Mouse (Mus musculus): ENCODE data around the gene Snap47. TPM values are rescaled to one million over a fixed set of nuclear protein-coding genes. Genes with fewer than 3 reads are reported as not detected.

The Snap47 gene
- total RNA-seq (2021), result 100 to 1,000 TPM; 384 to 420 TPM

DNA sequence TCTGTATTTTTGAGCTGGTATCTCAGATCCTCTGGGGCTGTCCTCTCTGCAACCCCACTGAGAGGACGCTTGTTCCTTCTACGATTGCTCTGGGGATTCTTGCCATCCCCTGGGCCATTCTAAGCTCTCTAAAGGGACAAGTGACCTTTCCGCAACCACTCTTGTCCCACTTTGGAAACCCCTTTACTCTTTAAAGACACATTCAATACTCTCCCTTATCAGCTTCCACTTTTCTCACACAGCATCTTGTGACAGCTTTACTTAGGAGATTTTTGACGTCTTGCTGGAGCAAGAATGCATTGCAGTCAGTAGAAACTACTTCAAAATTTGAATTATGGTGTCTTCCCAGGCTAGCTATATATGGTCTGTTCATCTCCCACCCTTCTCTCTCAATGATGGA lies at the start of gene Snap47:
Snap47 (minus strand) TSS at position 101 of the 400 bp plus-strand sequence.
- no peak for DNase-seq (ENCODE audit: low spot score in 2 of 2)
- intact Hi-C loops (cut with DNase I), result no loop called here

DNA sequence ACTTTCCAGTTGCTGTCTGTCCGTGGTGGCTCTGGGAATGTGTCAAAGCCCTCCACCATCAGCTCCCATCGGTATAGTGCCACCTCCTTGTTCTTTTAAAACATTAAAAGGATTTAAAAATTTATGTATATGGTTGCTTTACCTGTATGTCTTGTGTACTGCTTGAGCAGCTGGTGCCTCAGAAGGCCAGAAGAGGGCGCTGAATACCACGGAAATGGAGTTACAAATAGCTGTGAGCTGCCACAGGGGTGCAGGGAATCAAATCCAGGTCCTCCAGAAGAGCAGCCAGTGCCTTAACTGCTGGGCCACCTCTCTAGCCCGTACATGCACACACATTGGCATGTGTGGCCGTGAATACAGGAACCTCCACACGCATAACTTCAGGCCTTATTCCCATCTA lies 46.8 kb upstream of the Snap47 start:
- intact Hi-C loops (cut with DNase I), result loop anchor here (2.0 kb wide), 1 partner anchor 159 kb away; no protein-coding TSS in a partner anchor
- DNase-seq (ENCODE audit: low spot score in 2 of 2), result no peak

DNA sequence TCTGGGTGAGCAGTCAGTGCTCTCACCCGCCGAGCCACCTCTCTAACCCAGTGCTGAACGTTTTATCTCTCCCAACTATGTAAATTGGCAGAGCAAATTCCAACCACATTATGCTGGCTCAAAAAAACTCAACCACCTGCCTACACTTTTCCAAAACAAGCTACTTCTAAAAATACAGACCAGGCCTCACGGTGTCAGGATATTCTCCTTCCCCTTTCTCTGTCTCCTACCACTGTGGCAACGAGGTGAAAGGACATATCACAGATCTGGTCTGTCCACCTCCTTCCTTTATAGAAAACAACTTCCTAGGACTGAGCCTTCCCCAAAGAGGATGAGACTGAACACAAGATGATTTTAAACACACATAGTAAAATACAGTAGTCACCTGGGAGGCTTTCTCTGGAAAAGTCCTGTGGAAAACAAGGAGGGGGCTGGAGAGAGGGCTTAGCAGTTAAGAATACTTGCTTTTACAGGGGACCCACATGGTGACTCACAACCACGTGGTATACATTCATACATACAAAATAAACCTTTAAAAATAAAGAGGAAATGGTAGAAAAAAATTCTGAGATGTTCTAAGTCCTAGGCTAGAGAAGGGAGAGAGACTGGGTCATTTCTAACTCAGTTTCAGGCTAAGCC lies 45.8 kb upstream of the Snap47 start:
- DNase-seq (ENCODE audit: low spot score in 2 of 2), result peak; percentile 22 to 86
- intact Hi-C loops (cut with DNase I), result loop anchor here (2.0 kb wide), 1 partner anchor 158 kb away; no protein-coding TSS in a partner anchor

DNA sequence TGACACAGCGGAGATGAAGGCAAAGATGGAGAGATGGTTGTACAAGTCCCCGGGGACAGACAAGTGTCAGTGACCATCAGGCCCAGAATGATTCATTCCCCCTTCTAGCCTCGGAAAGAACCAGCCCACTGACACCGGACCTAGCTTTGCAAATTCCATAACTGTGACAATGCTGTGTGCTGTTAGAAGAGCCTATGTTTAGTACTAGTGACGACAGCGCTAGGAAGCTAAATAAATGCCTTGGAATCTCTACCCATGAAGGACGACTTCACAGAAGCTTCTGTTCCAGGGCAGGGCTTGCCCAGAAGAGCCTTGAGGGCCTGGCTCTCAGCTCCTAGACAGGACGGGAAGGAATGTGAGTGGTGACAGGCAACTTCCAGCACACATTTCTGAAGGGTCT lies 35.2 kb upstream of the Snap47 start:
- intact Hi-C loops (cut with DNase I), result no loop called here
- peak in 1 of 2 experiments; percentile 77 for DNase-seq (ENCODE audit: low spot score in 2 of 2)

DNA sequence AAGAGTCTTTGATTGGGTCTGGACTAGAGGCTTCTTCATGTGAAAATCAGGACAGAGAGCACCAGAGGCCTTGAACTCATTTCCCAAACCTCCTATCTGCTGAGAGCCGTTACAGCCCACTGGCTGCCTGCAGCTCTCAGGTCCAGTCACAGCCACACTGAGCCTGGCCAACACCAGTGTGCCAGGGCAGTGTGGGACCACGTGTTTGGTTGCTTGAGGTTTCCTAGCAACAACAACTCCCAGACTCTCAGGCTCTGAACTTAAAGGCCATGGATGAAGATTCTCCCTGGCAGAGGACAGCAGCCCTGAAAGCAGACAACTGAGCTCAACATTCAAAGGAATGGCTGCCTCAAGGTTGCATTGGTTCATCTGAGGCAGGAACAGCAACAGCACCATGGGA lies 34.7 kb upstream of the Snap47 start:
- DNase-seq (ENCODE audit: low spot score in 2 of 2), result no peak
- intact Hi-C loops (cut with DNase I), result no loop called here

DNA sequence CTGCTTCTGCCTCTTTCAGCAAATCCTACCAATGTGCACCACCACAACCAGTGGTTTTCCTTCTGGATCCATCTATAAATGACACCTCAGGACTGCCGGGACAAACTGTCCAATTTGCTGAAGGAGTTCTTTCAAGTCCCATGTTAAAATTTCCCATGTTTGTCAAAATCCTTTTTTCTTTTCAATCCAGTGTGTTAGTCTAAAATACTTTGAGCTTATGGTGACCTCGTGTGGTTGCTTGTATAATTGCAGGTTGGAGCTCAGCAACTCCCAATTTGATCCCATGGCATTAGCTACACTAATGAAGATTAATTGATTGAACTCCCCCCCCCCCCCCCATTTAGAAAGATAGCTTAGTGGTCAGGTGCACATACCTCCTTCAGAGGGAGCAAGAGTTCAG lies 32.2 kb upstream of the Snap47 start:
- DNase-seq (ENCODE audit: low spot score in 2 of 2), result peak; percentile 52 to 69
- intact Hi-C loops (cut with DNase I), result loop anchor here (1.0 kb wide), 1 partner anchor 181 kb away; no protein-coding TSS in a partner anchor

DNA sequence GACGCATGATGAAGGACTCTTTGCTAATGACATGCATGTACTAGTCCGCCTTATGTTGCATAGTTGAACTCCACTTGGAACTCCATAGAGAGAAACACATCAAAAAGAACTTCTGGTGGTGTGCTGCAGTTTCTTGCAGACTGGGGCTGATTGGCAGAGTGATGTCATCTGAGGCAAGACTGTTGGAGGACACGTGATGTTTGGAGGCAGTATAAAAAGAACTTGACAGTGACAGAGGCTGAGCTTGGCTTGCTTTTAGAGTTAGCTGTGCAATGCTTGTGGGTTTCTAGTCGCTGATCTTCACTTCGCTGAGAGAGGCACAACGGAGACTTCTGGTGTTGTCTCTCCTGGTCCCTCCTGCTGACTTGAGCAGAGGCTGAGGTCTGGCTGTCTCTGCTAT lies 26.3 kb upstream of the Snap47 start:
- DNase-seq (ENCODE audit: low spot score in 2 of 2), result no peak

DNA sequence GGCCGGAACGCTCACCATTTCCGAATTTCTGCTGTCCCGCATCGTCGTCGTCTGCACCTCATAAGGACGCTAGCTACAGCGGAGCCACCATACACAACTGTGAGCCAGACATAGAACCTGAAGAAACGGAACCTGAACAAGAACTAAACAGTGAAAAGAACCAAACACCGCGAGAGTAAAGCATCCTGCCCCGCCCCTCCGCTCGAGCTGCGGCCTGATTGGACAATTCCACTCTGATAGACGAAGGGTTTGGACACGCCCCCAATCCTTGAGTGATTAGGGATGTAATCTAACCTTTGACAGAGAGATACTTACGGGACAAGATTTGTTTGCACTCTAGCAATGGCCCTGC lies 21.3 kb upstream of the Snap47 start, which contains the start of gene Zfp867:
Zfp867 (minus strand) TSS at position 149 of the 352 bp plus-strand sequence.
- intact Hi-C loops (cut with DNase I), result no loop called here
- DNase-seq (ENCODE audit: low spot score in 2 of 2), result peak; percentile 87 to 95

More for the DNA sequence above, 26.3 kb upstream of the Snap47 start:
- intact Hi-C loops (cut with DNase I), result no loop called here

DNA sequence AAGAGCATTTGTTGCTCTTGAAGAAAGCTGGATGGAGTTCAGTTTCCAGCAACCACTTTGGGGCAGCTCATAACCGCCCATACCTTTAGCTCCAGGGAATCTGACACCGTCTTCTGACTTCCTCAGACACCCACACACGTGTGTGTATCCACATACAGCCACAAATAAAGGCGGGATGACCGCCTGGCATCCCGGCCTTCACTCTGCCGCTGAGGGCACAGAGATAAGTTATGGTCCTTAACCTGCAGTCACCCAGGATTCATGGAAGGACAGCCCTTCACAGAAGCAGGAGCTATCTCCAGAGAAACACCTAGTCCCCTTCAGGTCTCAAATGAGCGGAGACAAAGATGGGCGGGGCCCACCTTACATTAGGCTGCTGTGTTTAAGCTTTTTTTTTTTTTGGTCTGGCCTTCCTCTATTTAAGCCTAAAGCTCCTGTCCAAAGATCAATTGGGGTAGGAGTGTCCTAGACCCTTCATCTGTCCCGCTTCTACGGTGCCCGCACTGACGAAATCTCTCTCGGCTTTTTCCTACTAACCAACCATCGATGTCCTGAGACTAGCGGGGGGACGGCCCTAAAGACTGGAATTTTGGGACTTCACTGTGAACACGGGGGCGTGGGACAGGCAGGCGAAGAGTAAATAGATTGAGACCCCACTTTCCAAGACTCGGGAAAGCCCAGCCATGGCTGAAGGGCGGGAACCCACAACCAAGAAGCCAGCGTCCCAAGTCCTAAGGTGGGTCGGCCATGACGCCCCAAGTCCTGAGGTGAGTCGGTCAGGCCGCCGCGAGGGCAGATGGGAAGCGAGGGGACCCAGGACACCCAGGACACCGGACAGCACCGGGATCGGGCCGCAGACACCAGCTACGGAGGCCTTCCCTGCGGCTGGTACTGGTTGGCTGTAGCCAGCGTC lies 20.7 kb upstream of the Snap47 start:
- intact Hi-C loops (cut with DNase I), result no loop called here

DNA sequence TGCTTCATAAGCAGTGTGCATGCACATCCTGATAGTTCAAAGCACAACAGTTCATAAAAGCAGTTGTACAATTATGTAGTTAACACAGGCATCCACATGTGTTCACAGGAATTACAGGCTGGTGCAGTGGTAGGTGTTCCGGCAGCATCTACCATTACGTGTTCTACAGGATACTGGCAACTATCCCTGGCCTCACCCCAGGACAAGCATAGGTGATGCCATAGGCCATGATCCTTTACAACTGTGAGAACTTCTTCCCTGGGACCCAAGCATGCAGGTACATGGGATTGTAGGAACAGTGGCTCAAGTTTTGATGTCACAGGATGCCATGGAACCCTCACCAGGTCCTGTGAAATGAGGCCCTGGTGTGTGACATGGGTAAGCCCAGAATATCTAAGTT lies 9.5 kb upstream of the Snap47 start:
- intact Hi-C loops (cut with DNase I), result no loop called here
- no peak for DNase-seq (ENCODE audit: low spot score in 2 of 2)

More for the DNA sequence above, 20.7 kb upstream of the Snap47 start:
- DNase-seq (ENCODE audit: low spot score in 2 of 2), result no peak

DNA sequence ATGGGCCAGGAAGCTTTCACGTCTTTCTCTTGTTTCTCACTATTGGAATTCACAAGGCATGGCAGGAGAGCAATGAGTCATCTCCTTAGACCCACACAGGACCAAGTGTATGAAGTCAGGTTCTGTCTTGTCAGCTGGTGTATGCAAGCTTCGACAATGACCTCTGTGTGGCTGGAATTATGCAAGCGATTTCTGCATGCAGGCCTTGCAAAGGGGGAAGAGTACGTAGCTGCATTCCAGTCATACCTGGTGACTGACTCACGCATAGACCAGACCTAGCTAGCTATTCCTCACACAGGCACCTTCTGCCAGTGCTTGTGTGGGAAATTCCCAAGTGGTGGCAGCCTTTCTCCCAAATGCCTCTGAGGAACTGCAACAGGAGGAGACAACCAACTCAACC lies 8.0 kb upstream of the Snap47 start:
- DNase-seq (ENCODE audit: low spot score in 2 of 2), result peak in 1 of 2 experiments; percentile 47
- intact Hi-C loops (cut with DNase I), result no loop called here

DNA sequence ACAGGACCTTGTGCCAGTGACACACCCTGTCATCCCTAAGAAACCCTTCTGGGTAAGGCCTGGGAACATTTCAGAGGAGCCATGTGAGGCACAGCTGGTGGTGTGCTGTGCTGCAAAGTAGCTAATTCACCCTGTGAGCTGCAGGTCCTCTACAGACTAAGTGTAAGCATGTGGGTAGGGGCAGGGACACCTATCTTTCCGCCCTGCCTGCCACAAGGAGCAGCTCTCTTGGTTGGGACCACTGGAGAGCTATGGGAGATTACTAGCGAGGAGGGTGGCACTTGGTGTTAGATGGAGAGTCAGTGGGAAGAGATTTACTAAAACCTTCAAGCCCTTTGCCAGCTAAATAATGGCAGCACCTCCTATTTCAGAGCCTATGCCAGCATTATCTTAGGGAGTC lies 5.9 kb upstream of the Snap47 start:
- intact Hi-C loops (cut with DNase I), result no loop called here
- DNase-seq (ENCODE audit: low spot score in 2 of 2), result no peak

DNA sequence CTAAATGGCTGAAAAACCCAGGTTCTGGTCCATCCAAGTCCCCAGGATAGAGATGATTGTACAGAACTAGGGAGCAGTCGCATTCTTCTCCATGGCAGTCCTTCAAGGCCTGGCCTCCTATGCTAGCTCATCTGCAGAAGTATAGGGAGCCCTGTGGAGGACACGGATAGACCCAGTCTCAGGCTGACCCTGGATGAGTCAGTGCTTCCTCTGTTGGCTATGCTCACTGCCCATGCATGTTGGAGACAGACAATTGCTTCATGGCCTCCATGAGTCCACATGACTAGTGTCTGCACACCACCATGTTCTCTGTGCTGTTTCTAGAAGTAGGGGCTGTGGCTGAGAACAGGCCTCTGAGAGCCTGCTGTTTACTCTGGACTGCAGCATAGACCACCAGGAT lies 5.4 kb upstream of the Snap47 start:
- DNase-seq (ENCODE audit: low spot score in 2 of 2), result no peak
- intact Hi-C loops (cut with DNase I), result no loop called here

DNA sequence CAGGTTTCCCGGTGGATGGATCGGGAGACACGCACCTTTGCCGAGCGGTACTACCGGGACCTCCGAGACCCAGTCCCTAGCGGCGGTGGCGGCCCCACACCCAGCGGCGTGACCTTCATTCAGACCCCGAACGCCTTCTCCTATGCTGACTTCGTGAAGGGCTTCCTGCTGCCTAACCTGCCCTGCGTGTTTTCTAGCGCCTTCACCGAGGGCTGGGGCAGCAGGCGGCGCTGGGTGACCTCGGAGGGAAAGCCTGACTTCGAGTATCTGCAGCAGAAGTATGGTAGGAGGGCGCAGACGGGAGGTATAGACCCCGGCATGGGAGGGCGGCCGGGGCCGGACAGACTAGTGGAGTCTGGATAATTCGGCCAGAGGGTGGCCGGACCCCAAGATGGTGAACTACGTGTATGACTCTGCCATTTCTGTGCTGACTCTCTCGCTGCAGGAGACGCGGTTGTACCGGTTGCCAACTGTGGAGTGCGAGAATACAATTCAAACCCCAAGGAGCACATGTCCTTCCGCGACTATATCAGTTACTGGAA lies 685 bp downstream of the Snap47 start:
- DNase-seq (ENCODE audit: low spot score in 2 of 2), result peak; percentile 19 to 36
- intact Hi-C loops (cut with DNase I), result no loop called here

DNA sequence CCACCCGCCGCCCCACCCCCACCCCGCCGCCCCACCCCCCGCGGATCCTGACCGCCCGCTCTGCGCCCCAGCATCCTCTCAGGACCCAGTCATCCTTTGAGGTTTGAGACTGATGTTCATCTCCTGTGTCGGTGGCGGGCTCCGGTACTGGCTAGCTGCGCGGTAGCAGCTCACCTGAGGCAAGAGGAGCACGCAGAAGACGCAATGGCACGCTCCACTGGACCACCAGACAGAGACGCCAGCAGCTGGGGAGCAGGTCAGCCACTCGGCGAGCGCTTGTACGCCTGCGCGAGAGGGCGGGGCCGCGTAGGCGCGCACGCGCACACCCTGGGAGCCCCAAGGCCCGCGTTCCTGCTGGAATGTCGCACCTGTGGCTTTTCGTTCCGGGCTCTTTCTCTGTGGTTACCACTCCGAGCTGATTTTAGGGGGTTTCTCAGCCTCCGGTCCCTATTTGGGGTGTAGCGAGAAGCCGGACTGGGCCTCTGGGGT lies 1.2 kb downstream of the Snap47 start, which contains the start of gene Jmjd4:
Jmjd4 (plus strand) TSS at position 305 of the 489 bp plus-strand sequence.
- intact Hi-C loops (cut with DNase I), result no loop called here
- DNase-seq (ENCODE audit: low spot score in 2 of 2), result peak; percentile 93 to 95

DNA sequence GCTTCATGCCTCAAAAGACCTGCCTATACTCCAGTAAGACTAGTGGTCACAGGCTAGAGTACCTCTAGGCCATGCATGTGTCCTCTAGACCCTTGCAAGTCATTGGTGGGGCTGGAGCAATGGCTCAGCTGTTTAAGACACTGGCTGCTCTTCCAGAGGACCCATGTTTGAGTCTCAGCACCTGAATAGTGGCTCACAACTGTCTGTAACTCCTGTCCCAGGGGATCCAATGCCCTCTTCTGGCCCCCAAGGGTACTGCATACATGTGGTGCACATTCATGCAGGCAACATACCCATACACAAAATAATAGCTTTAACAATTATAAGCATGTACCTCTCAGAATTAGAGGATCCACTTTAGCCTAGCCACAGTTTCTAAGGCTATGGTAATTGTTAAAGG lies 7.9 kb downstream of the Snap47 start:
- intact Hi-C loops (cut with DNase I), result no loop called here
- no peak for DNase-seq (ENCODE audit: low spot score in 2 of 2)

DNA sequence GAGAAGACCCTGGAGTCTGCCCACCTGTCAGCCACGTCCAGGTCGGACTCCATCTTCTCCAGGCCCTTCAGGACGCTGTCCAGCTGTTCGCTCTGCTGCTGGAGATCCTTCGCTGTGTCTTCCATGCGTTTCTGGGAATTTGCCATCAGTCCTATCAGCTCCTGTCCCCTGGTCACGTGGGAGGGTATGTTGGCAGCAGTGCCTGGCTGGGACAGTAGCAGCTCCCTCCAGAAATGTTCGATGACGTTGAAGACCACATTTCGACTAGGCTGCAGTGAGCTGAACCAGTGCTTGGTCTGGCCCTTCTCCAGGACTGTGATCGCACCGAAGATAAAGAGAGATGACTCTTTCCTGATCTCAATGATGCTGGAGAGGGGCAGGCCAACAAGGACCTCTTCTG lies 13.0 kb downstream of the Snap47 start:
- intact Hi-C loops (cut with DNase I), result no loop called here
- DNase-seq (ENCODE audit: low spot score in 2 of 2), result no peak

DNA sequence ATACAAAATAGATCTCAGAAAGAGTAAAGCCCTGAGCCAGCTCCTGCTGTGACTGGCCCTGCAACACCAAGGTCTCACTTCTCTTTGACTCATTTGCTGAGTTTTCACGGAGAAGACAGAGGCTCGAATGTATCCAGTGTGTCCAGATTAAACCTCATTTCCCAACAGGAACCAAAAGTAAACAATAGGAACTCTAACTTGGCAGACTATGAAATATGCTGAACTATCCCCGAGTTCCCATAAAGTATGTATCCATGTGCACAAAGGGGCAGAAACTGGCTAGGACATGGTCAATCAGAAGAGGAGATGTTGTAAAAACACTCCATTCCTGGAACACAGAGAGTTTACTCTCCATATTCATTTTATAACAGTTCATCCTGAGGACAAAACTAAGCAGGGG lies 18.7 kb downstream of the Snap47 start:
- no peak for DNase-seq (ENCODE audit: low spot score in 2 of 2)
- intact Hi-C loops (cut with DNase I), result no loop called here

DNA sequence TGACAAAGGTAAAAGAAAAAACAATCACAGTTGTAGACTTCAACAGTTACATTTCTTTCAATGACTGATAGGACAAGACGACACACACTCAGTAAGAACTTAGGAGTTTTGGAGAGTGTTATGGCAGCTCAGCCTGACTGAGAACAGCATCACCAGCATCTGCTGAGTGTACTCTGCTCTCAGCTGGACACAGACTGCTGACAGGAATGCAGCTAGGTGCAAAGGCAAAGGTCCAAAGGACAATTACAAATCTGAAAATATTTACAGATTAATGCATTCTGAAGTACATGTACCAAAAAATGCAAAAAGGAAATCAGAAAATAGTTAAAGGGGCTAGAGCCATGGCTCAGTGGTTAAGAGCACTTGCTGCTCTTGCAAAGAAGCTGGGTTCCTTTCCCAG lies 21.0 kb downstream of the Snap47 start:
- intact Hi-C loops (cut with DNase I), result no loop called here
- DNase-seq (ENCODE audit: low spot score in 2 of 2), result no peak

DNA sequence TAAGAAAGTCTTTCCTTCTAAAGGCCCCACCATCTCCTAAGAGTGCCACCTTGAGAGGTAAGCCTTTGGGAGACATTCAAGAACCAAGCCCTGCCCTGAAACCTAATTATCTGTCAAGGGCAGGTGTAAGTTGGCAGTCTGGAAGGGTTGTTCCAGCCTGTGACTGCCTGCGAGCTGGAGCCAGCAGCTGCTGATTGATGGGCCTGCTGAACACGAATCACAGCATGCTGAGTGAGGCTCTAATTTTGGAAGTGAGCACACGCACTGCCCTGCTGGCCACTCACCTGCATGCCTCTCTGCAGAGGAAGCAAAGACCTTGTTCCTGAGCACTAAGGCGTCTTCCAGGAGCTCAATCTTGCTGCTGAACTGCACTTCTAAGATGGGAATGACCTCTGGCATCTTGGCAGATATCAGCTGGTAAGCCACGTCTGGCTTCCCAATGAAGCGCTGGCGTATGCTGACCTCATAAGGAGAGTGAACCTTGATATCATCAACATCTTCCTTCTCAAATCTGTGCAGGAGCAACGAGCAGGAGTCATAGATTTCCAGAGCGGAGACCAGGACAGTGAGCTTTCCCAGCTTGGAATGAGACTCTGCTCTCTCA lies 22.8 kb downstream of the Snap47 start:
- intact Hi-C loops (cut with DNase I), result no loop called here
- DNase-seq (ENCODE audit: low spot score in 2 of 2), result no peak
